Mouse (Mus musculus): ENCODE data around the gene Nlgn1. TPM values are rescaled to one million over a fixed set of nuclear protein-coding genes. Genes with fewer than 3 reads are reported as not detected.

The Nlgn1 gene
- polyA plus RNA-seq, 1 experiment: not detected

DNA sequence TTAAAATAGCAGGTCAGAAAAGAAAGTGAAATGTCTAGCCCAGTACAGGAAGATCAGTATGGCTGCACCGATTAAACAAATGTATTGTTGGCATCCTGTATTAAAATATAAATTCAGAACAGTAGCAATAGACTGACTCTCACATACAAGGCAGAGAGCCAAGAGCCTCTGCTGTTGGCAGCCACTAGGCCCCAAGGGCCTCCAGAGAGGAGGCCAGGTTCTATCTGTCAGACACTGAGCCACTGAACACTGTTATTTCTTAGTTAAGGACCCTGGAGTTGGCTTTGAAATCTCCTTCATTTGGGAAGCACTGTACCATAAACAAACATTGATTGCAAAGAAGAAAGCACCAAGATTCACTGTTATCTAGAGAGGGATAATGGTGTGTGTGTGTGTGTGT, 215.2 kb downstream of the Nlgn1 start:
- H3K4me2 ChIP-seq (ENCODE audit: low read depth): no peak overlapping the region
- H3K36me3 ChIP-seq (ENCODE audit: control insufficient read depth, insufficient read depth): no peaks in the 10 kb centered on the region
- TF ChIP-seq MYOG (IDR thresholded peaks at IDR 0.05; ENCODE audit: control insufficient read depth in 1 of 3, insufficient read depth in 1 of 3, insufficient read length in 2 of 3, low read depth in 2 of 3) (no peak), SRF (IDR thresholded peaks at IDR 0.05; ENCODE audit: control insufficient read depth, insufficient read length, low read depth) (no peak), MAX (IDR thresholded peaks at IDR 0.05; ENCODE audit: low read depth) (no peak), TCF12 (IDR thresholded peaks at IDR 0.05; ENCODE audit: insufficient read depth, poor library complexity, severe bottlenecking) (no peak), REST (IDR thresholded peaks at IDR 0.05; ENCODE audit: insufficient read depth, insufficient read length) (no peak), E2F4 (IDR thresholded peaks at IDR 0.05; ENCODE audit: insufficient read depth) (no peak), POLR2A (IDR thresholded peaks at IDR 0.05; ENCODE audit: insufficient read length, low read depth) (no peak), CEBPB (IDR thresholded peaks at IDR 0.05; ENCODE audit: insufficient read depth, poor library complexity, severe bottlenecking) (no peak), POLR2AphosphoS2 (IDR thresholded peaks at IDR 0.05; ENCODE audit: insufficient read length, low read depth) (no peak), MYOD1 (IDR thresholded peaks at IDR 0.05; ENCODE audit: control insufficient read depth in 1 of 3, insufficient read length in 2 of 3, low read depth in 2 of 3) (no peak), TCF3 (IDR thresholded peaks at IDR 0.05; ENCODE audit: insufficient read length, low read depth) (no peak)
- no peak overlapping the region for H3K4me3 ChIP-seq
- no peak overlapping the region for H3ac ChIP-seq (ENCODE audit: control insufficient read depth, insufficient read length)
- H3K27me3 ChIP-seq (ENCODE audit: control insufficient read depth, insufficient read depth, insufficient read length): no peaks in the 10 kb centered on the region
- no peaks in the 10 kb centered on the region for H3K79me2 ChIP-seq (ENCODE audit: control insufficient read depth, insufficient read depth)

DNA sequence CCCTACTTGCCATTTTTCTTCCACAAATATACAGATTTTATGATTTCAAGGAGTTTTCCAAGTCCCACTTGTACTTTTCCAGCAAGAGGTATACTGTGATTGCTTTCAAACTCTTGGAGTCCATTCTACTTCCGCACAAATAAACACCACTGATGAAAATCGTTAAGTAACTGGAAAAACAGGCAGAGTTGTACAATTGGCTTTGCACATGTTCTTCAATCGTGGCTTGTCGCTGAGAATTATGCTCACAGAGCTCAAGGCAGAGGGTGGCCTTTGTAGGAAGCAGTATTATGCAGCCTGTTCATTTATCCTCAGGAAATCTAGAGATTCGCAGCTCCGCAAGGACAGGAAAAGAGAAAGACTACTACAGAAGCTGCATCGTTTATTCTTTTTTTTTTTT, 225.9 kb downstream of the Nlgn1 start:
- Histone ChIP-seq H3ac (ENCODE audit: control insufficient read depth, insufficient read length) (no peak overlapping the region), H3K4me2 (ENCODE audit: low read depth) (no peak overlapping the region), H3K4me3 (no peak overlapping the region)

DNA sequence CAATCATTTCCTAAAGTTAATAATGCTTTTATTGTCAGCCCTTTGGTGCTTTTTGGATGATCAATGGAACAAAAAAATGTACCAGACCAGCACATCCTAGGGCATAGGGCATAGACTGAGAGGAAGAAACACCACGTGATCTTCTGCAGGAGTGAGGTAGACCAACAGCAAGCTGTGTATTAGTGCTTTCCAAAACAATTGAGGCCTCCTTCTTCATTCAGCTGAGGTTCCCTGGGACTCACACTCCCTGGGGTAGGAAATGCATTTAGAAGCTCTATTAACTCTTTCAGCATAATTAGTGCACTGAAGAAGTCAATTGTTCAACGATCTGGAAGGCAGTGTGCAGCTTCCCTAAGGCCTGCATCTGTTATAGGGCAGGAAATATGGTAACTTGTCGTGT, 226.7 kb downstream of the Nlgn1 start:
- H3K36me3 ChIP-seq (ENCODE audit: control insufficient read depth, insufficient read depth): no peaks in the 10 kb centered on the region
- no peaks in the 10 kb centered on the region for H3K79me2 ChIP-seq (ENCODE audit: control insufficient read depth, insufficient read depth)
- H3K4me2 ChIP-seq (ENCODE audit: low read depth): no peak overlapping the region
- TF ChIP-seq MYOD1 (IDR thresholded peaks at IDR 0.05; ENCODE audit: control insufficient read depth in 1 of 3, insufficient read length in 2 of 3, low read depth in 2 of 3): no peak
- TF ChIP-seq POLR2A (IDR thresholded peaks at IDR 0.05; ENCODE audit: insufficient read length, low read depth): no peak
- no peak for TF ChIP-seq SRF (IDR thresholded peaks at IDR 0.05; ENCODE audit: control insufficient read depth, insufficient read length, low read depth)
- TF ChIP-seq TCF12 (IDR thresholded peaks at IDR 0.05; ENCODE audit: insufficient read depth, poor library complexity, severe bottlenecking): no peak
- no peak for TF ChIP-seq USF1 (IDR thresholded peaks at IDR 0.05; ENCODE audit: low read depth)
- no peak for TF ChIP-seq CEBPB (IDR thresholded peaks at IDR 0.05; ENCODE audit: insufficient read depth, poor library complexity, severe bottlenecking)
- no peak for TF ChIP-seq REST (IDR thresholded peaks at IDR 0.05; ENCODE audit: insufficient read depth, insufficient read length)
- no peak for TF ChIP-seq POLR2AphosphoS2 (IDR thresholded peaks at IDR 0.05; ENCODE audit: insufficient read length, low read depth)
- no peak for TF ChIP-seq E2F4 (IDR thresholded peaks at IDR 0.05; ENCODE audit: insufficient read depth)
- no peak for TF ChIP-seq MYOG (IDR thresholded peaks at IDR 0.05; ENCODE audit: control insufficient read depth in 1 of 3, insufficient read depth in 1 of 3, insufficient read length in 2 of 3, low read depth in 2 of 3)
- no peak for TF ChIP-seq TCF3 (IDR thresholded peaks at IDR 0.05; ENCODE audit: insufficient read length, low read depth)
- TF ChIP-seq MAX (IDR thresholded peaks at IDR 0.05; ENCODE audit: low read depth): no peak
- H3K27me3 ChIP-seq (ENCODE audit: control insufficient read depth, insufficient read depth, insufficient read length): no peaks in the 10 kb centered on the region
- H3K4me3 ChIP-seq: no peak overlapping the region
- H3ac ChIP-seq (ENCODE audit: control insufficient read depth, insufficient read length): no peak overlapping the region

More for the DNA sequence above, 225.9 kb downstream of the Nlgn1 start:
- Histone ChIP-seq H3K36me3 (ENCODE audit: control insufficient read depth, insufficient read depth) (no peaks in the 10 kb centered on the region), H3K79me2 (ENCODE audit: control insufficient read depth, insufficient read depth) (no peaks in the 10 kb centered on the region), H3K27me3 (ENCODE audit: control insufficient read depth, insufficient read depth, insufficient read length) (no peaks in the 10 kb centered on the region)
- TF ChIP-seq POLR2A (IDR thresholded peaks at IDR 0.05; ENCODE audit: insufficient read length, low read depth) (no peak), MYOG (IDR thresholded peaks at IDR 0.05; ENCODE audit: control insufficient read depth in 1 of 3, insufficient read depth in 1 of 3, insufficient read length in 2 of 3, low read depth in 2 of 3) (no peak), SRF (IDR thresholded peaks at IDR 0.05; ENCODE audit: control insufficient read depth, insufficient read length, low read depth) (no peak), CEBPB (IDR thresholded peaks at IDR 0.05; ENCODE audit: insufficient read depth, poor library complexity, severe bottlenecking) (no peak), TCF3 (IDR thresholded peaks at IDR 0.05; ENCODE audit: insufficient read length, low read depth) (no peak), POLR2AphosphoS2 (IDR thresholded peaks at IDR 0.05; ENCODE audit: insufficient read length, low read depth) (no peak)

DNA sequence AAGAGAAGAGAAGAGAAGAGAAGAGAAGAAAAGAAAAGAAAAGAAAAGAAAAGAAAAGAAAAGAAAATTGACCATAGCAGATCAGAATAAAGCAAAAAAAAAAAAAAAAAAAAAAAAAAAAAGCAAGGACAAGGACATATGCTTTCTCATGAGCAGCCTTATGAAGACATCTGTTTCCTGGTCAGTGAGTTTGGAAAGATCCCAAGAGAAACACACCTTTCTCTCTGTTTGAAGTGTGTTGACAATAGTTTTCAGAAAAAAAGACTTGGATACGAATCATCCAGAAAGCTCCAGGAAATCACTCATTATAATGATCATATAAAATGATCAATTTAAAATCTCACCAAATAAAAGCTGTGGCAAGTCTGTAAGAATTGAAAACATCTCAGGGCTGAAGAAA, 230.0 kb downstream of the Nlgn1 start:
- Histone ChIP-seq H3K79me2 (ENCODE audit: control insufficient read depth, insufficient read depth) (no peaks in the 10 kb centered on the region), H3K4me3 (no peak overlapping the region), H3K27me3 (ENCODE audit: control insufficient read depth, insufficient read depth, insufficient read length) (no peaks in the 10 kb centered on the region), H3ac (ENCODE audit: control insufficient read depth, insufficient read length) (no peak overlapping the region), H3K4me2 (ENCODE audit: low read depth) (no peak overlapping the region), H3K36me3 (ENCODE audit: control insufficient read depth, insufficient read depth) (no peaks in the 10 kb centered on the region)
- no peak for TF ChIP-seq CEBPB (IDR thresholded peaks at IDR 0.05; ENCODE audit: insufficient read depth, poor library complexity, severe bottlenecking)
- no peak for TF ChIP-seq MAX (IDR thresholded peaks at IDR 0.05; ENCODE audit: low read depth)
- no peak for TF ChIP-seq MYOD1 (IDR thresholded peaks at IDR 0.05; ENCODE audit: control insufficient read depth in 1 of 3, insufficient read length in 2 of 3, low read depth in 2 of 3)
- TF ChIP-seq TCF3 (IDR thresholded peaks at IDR 0.05; ENCODE audit: insufficient read length, low read depth): no peak
- TF ChIP-seq POLR2A (IDR thresholded peaks at IDR 0.05; ENCODE audit: insufficient read length, low read depth): no peak
- TF ChIP-seq REST (IDR thresholded peaks at IDR 0.05; ENCODE audit: insufficient read depth, insufficient read length): no peak
- no peak for TF ChIP-seq USF1 (IDR thresholded peaks at IDR 0.05; ENCODE audit: low read depth)
- TF ChIP-seq SRF (IDR thresholded peaks at IDR 0.05; ENCODE audit: control insufficient read depth, insufficient read length, low read depth): no peak
- TF ChIP-seq TCF12 (IDR thresholded peaks at IDR 0.05; ENCODE audit: insufficient read depth, poor library complexity, severe bottlenecking): no peak
- TF ChIP-seq MYOG (IDR thresholded peaks at IDR 0.05; ENCODE audit: control insufficient read depth in 1 of 3, insufficient read depth in 1 of 3, insufficient read length in 2 of 3, low read depth in 2 of 3): no peak
- no peak for TF ChIP-seq E2F4 (IDR thresholded peaks at IDR 0.05; ENCODE audit: insufficient read depth)
- no peak for TF ChIP-seq POLR2AphosphoS2 (IDR thresholded peaks at IDR 0.05; ENCODE audit: insufficient read length, low read depth)

DNA sequence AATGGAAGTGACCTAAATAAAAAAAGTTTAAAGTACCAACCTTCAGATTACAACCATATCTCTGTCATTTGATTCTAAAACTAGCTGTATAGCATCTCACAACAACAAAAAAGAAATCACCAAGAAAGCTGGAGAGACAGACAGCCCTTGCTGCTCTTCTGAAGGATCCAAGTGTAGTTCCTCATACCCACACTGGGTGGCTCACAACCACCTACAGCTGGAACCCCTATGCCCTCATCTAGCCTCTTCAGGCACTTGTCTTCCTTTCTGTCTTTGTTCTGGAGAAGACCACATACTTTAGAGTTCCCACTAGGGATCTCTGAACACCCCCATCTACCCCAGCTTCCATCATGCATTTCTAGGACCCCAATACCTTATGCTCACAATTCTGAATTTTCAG, 236.7 kb downstream of the Nlgn1 start:
- no peaks in the 10 kb centered on the region for H3K79me2 ChIP-seq (ENCODE audit: control insufficient read depth, insufficient read depth)
- TF ChIP-seq USF1 (IDR thresholded peaks at IDR 0.05; ENCODE audit: low read depth): no peak
- TF ChIP-seq POLR2A (IDR thresholded peaks at IDR 0.05; ENCODE audit: insufficient read length, low read depth): no peak
- no peak for TF ChIP-seq TCF3 (IDR thresholded peaks at IDR 0.05; ENCODE audit: insufficient read length, low read depth)
- TF ChIP-seq E2F4 (IDR thresholded peaks at IDR 0.05; ENCODE audit: insufficient read depth): no peak
- TF ChIP-seq SRF (IDR thresholded peaks at IDR 0.05; ENCODE audit: control insufficient read depth, insufficient read length, low read depth): no peak
- no peak for TF ChIP-seq CEBPB (IDR thresholded peaks at IDR 0.05; ENCODE audit: insufficient read depth, poor library complexity, severe bottlenecking)
- no peak for TF ChIP-seq MAX (IDR thresholded peaks at IDR 0.05; ENCODE audit: low read depth)
- TF ChIP-seq MYOD1 (IDR thresholded peaks at IDR 0.05; ENCODE audit: control insufficient read depth in 1 of 3, insufficient read length in 2 of 3, low read depth in 2 of 3): no peak
- no peak for TF ChIP-seq TCF12 (IDR thresholded peaks at IDR 0.05; ENCODE audit: insufficient read depth, poor library complexity, severe bottlenecking)
- no peak for TF ChIP-seq REST (IDR thresholded peaks at IDR 0.05; ENCODE audit: insufficient read depth, insufficient read length)
- no peak for TF ChIP-seq MYOG (IDR thresholded peaks at IDR 0.05; ENCODE audit: control insufficient read depth in 1 of 3, insufficient read depth in 1 of 3, insufficient read length in 2 of 3, low read depth in 2 of 3)
- TF ChIP-seq POLR2AphosphoS2 (IDR thresholded peaks at IDR 0.05; ENCODE audit: insufficient read length, low read depth): no peak
- no peaks in the 10 kb centered on the region for H3K27me3 ChIP-seq (ENCODE audit: control insufficient read depth, insufficient read depth, insufficient read length)
- no peak overlapping the region for H3K4me3 ChIP-seq
- H3K36me3 ChIP-seq (ENCODE audit: control insufficient read depth, insufficient read depth): no peaks in the 10 kb centered on the region
- no peak overlapping the region for H3ac ChIP-seq (ENCODE audit: control insufficient read depth, insufficient read length)
- no peak overlapping the region for H3K4me2 ChIP-seq (ENCODE audit: low read depth)
